Mouse (Mus musculus): ENCODE results near the gene Rbm4.

DNA sequence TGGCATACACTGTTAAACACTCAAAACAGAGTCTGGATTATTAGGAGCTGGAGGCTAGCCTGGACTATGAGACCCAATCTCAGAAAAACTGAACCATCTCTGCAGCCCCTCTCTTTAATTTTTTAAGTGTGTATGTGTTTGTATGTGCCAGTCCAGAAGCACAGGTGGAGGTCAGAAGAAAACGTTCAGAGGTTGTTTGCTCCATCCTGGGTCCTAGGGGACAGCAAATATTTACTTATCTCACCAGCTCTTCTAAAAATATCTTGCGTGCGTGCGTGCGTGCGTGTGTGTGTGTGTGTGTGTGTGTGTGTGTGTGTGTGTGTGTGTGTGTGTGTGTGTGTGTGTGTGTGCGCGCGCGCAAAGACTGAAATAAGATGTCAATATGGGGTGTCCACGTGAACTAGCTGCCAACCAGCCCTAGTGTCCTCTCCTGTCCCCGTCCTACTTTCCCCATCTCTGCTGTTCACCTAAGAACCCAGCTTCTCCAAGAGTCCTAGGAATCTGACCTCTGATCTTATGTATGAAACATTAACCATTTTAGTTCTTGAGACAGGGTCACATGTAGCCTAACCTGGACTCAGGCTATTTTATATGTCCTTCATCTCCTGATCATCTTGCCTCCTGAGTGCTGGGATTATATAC, 26.1 kb downstream of the Rbm4 start:
- TF ChIP-seq CTCF (IDR thresholded peaks at IDR 0.05; ENCODE audit: extremely low read depth, insufficient read depth, insufficient read length, insufficient replicate concordance) (no peak), POLR2A (IDR thresholded peaks at IDR 0.05; ENCODE audit: low read depth, low read length) (no peak)
